Mouse (Mus musculus): ENCODE measurements around the gene Usp49. TPM values are rescaled to one million over a fixed set of nuclear protein-coding genes. Genes with fewer than 3 reads are reported as not detected.
"Not testable (repeated sequence)": the region's sequence is repeated elsewhere in the genome, so short reads cannot be mapped to it uniquely, and the experiment has no call there.

Usp49 gene
- total RNA-seq, 2 experiments from 2014 or later = 5.4 to 5.5 TPM

DNA sequence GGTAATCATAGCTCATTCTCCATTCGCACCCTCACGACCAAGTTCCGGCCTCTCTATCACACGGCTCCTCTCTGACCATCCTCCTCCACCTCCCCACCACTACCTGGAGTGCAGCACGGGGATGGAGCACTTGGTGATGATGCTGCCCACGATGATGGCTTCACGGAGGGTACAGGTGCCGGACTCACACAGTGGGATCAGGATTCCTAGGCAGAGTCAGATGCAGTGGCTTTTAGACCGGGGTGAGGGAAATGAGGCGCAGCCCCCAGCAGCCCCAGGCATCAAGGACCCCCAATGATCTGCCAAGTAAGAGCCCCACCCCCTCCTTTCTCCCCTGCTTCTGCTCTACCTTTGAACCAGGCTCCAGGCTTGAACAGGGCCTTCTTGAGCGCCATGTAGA, 28.2 kb upstream of the Usp49 start:
- intact Hi-C loops (cut with DNase I) = no loop called here
- DNase-seq = no peak

- intact Hi-C loops (cut with DNase I) = no loop called here
- DNase-seq = peak; percentile 25 to 26
Observed at GRCm38 (mm10) chr17:47606220-47606619, 24.3 kb upstream of the Usp49 start.

DNA sequence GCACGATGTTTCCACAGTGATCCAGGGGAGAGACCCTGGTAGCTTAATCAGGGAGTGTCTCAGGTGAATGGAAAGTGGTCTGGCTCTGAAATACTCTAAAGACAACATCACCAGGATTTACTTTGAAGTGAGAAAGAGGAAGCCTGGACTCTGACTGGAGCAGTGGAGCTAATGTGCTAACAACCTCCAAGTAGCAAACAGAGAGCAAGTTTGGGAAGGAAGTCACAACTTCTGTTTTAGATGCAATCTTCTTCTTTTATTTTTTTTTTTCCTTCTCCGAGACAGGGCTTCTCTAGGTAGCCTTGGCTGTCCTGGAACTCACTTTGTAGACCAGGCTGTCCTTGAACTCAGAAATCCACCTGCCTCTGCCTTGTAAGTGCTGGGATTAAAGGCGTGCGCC, 21.3 kb upstream of the Usp49 start:
- intact Hi-C loops (cut with DNase I) = no loop called here
- no peak for DNase-seq

GRCm38 (mm10) chr17:47610849-47611660, 19.4 kb upstream of the Usp49 start, which contains the start of the genes Bysl, Med20 and Gm20517:
Gene Bysl, minus strand, starts transcription at chr17:47611492.
Gene Med20, plus strand, starts transcription at chr17:47611582.
Gene Gm20517, plus strand, starts transcription at chr17:47611589.
- intact Hi-C loops (cut with DNase I) = loop anchor here (5.0 kb wide), 2 partner anchors 66 to 239 kb away; no protein-coding TSS in a partner anchor
- DNase-seq = peak; percentile 98 to 99

- DNase-seq = no peak
- intact Hi-C loops (cut with DNase I) = loop anchor here (5.0 kb wide), 2 partner anchors 66 to 239 kb away; no protein-coding TSS in a partner anchor
Observed at GRCm38 (mm10) chr17:47611661-47611982, 18.9 kb upstream of the Usp49 start.

GRCm38 (mm10) chr17:47614018-47614417, 16.5 kb upstream of the Usp49 start:
- DNase-seq = peak; percentile 34 to 58

GRCm38 (mm10) chr17:47616119-47616518, 14.4 kb upstream of the Usp49 start:
- intact Hi-C loops (cut with DNase I) = no loop called here
- no peak for DNase-seq

More at GRCm38 (mm10) chr17:47614018-47614417, 16.5 kb upstream of the Usp49 start:
- intact Hi-C loops (cut with DNase I) = loop anchor here (5.0 kb wide), 2 partner anchors 63 to 242 kb away; no protein-coding TSS in a partner anchor

GRCm38 (mm10) chr17:47616652-47617051, 13.8 kb upstream of the Usp49 start:
- no peak for DNase-seq

DNA sequence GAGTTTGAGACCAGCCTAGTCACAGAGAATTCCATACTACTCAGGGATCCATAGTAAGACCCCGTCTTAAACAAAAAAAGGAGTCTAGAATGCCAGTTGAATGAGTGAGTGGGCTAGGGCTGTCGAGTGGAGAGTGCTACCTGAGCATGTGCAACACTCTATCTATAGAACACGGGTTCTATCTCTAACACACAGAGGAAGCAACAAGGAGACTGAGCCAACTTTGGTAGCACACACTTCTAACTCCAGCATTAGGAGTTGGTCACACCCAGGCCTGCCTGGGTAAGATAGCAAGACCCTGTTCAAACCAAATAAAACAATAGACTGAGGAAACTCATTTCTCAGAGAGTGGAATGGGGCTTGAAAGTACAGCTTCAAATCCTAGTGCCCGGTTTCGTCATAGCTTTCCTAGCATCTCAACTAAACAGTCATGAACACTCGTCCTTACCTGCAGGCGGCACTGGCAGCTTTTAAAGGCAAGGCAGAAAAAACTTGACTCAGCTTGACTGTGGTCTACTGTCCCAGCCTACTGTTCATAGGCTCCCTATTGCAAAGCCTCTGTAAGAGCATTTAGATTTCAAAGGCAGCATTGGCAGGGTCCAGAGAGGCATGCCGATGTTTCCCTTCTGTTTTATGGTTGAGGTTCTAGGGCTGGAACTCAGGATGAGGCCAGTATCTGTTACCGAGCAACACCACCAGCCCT, 12.7 kb upstream of the Usp49 start:
- intact Hi-C loops (cut with DNase I) = no loop called here

More at GRCm38 (mm10) chr17:47616652-47617051, 13.8 kb upstream of the Usp49 start:
- intact Hi-C loops (cut with DNase I) = no loop called here

DNA sequence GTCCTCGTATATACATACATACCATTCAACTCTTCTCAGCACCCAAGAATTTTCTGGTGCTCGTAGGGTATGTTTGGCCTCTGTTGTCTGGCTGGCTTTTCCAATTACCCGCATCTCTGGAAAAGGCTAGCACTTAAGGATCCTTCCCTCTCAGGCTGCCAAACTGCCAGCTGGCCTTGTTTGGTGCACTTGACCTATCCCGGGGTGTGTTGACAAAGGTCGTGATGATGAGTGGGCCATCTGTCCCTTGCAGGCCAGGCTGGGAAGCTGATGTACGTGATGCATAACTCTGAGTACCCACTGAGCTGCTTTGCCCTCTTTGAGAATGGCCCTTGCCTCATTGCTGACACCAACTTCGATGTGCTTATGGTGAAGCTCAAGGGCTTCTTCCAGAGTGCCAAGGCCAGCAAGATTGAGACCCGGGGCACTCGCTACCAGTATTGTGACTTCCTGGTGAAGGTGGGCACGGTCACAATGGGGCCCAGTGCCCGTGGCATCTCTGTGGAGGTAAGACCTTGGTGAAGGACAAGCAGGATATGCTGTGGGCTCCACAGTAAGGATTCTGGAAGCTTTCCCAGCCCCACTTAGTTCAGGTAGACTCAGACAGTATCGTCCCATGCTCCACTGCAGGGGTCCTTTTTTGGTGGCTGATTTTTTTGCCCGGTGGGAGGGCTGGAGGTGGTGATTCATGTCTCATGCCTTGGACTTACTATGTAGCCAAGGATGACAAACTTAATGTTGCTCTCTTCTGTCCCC, 11.8 kb upstream of the Usp49 start:
- intact Hi-C loops (cut with DNase I) = no loop called here
- DNase-seq = no peak

More for the DNA sequence above, 12.7 kb upstream of the Usp49 start:
- DNase-seq = no peak

DNA sequence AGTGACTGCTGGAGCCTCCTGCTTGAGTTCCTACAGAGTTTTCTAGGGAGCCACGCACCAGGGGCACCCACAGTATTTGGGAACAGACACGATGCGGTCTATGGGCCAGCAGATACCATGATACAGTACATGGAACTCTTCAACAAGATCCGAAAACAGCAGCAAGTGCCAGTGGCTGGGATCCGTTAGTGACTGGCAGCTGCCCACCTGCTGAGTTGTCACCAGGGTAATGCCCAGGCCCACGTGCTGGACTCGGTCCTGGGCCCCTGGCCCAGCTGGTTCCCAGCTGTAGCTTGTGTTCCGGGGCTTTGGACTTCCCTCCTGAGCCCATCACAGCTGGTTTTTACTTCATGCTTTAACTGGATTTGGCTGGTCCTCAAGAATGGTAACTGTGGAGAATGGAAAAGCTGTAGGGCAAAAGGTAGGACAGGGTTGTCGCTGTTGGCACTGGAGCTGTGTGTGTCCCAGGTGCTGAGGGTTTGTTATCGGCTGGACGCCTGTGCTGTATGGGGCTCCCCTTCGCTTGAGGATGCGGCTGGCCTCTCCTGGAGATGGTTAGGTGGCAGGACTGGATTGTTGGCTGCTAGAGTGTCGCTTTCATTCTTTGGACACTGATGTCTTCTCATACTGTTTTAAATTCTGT, 7.5 kb upstream of the Usp49 start:
- intact Hi-C loops (cut with DNase I) = no loop called here
- DNase-seq = no peak

DNA sequence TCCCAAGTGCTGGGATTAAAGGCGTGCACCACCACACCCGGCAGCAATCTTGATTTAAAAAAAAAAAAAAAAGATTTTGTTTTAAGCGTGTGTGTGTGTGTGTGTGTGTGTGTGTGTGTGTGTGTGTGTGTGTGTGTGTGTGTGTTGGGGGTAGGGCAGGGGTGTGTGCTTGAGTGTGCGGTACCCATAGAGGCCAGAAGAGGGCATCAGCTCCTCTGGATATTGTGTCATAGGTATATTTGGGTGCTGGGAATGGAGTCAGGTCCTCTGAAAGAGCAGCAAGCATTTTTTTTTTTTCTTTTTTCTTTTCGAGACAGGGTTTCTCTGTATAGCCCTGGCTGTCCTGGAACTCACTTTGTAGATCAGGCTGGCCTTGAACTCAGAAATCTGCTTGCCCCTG, 5.9 kb upstream of the Usp49 start:
- DNase-seq; intact Hi-C loops (cut with DNase I): not testable (repeated sequence)

DNA sequence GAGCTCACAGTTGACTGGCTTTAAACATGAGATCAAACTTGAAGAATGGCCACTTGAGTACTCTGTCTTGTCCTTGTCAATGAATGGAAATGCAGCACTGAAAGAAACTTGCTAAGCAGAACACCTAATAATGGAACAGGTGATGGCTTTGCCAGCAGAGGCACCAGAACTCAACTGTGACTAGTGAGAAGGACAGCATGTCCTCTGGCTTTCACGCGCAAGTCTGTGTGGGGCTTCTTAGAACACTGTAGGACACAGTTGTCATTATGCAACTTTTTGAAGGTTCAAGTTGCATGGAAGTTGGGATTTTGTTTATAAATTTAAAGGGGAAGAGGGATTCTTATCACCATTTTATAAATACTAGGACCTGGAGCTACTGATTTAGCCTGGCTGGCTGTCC, 5.4 kb upstream of the Usp49 start:
- DNase-seq = peak in 1 of 2 experiments; percentile 22
- intact Hi-C loops (cut with DNase I) = no loop called here

DNA sequence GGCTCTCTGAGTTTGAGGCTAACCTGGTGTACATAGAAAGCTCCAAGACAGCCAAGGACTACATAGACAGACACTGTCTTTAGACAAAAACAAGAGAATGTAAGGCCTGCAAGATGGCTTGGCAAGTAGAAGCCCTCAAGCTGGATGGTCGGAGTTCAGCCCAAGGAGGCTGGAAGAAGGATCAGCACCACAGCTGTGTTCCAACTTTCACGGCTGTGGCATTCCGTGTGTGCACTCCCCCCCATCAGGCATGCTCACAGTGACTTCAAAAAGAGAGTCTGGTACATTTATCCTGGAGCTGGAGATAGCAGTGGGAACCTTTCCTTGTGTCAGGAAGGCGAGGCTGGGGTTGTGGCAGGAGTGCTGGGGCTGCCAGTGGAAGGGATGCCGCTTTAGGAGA, 4.5 kb upstream of the Usp49 start:
- intact Hi-C loops (cut with DNase I) = loop anchor here (2.0 kb wide), 1 partner anchor 13 kb away; no protein-coding TSS in a partner anchor

GRCm38 (mm10) chr17:47627791-47628190, 2.7 kb upstream of the Usp49 start:
- intact Hi-C loops (cut with DNase I) = loop anchor here (2.0 kb wide), 1 partner anchor 15 kb away; no protein-coding TSS in a partner anchor
- DNase-seq = no peak

More for the DNA sequence above, 4.5 kb upstream of the Usp49 start:
- DNase-seq = no peak

DNA sequence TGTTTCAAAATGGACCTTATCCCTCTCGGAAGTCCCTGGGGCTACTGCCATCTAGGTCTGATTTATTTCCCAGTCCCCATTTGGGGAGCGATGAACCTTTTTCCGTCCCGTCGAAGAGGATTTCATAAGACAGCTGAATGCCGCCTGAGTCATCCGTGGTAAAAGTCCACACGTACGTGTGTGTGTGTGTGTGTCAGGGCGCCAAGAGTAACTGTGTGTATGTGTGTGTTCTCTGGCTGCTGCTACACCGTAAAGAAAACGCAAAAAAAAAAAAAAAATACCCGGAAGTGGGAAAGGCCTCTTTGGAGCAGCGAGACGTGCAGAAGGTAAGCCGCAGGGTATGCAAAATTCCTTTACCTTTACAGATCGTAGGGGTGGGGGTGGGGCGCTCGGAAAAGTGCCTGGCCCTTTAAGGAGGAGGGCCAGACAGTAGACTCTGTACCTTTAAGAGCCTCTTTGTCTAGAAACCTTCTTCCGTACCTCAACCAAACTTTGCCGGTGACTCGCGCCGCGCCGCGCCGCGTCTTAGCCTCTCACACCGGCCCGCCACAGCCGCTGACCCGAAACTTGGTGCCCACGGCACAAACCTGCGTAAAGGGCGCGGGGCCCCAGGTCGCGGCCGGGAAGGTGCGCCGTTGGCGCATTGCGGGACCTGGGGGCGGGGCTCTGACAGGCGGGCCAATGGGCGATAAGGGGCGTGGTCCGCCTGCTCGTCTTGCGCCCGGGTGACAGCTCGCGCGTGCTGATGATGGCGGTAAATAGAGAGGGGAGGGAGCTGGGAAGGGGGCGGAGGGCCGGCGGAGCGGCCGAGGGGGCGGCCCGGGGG, 1.4 kb upstream of the Usp49 start:
- intact Hi-C loops (cut with DNase I) = no loop called here

GRCm38 (mm10) chr17:47629717-47630677, 493 bp upstream of the Usp49 start:
- DNase-seq = peak; percentile 44 to 57
- intact Hi-C loops (cut with DNase I) = loop anchor here (5.0 kb wide), 1 partner anchor 47 kb away; no protein-coding TSS in a partner anchor

More for the DNA sequence above, 1.4 kb upstream of the Usp49 start:
- peak; percentile 96 for DNase-seq

Data from heart, postnatal 10 days (tissue).